Mouse (Mus musculus) right cerebral cortex, postnatal 25 days (tissue): ENCODE results near the gene Mvk.

Experiments
- DNase-seq: peaks from one replicate; pipeline ENCODE4 v3.0.0; 2022

Gene Mvk

GRCm38 (mm10) chr5:114461238-114461637 lies 17.2 kb downstream of the Mvk start:
- DNase-seq = peak; percentile 59

- no peak for DNase-seq
Observed at GRCm38 (mm10) chr5:114462067-114463040, 18.3 kb downstream of the Mvk start.

DNA sequence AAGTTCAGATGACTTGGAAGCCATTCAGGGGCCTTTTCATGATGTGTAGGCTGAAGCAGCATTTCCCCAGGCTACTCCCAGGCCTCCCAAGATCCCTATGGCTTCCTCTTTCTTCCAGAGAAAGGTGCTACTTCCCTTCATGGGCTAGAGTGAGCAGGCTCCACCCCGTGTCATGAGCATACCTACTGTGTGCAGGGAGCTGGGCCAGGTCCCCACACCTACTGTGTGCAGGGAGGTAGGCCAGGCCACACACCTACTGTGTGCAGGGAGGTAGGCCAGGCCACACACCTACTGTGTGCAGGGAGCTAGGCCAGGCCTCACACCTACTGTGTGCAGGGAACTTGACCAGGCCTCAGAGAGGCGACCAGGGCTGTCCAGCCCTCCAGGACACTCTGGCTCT lies 20.5 kb downstream of the Mvk start:
- no peak for DNase-seq

GRCm38 (mm10) chr5:114465641-114466040 lies 21.6 kb downstream of the Mvk start:
- DNase-seq = no peak

DNA sequence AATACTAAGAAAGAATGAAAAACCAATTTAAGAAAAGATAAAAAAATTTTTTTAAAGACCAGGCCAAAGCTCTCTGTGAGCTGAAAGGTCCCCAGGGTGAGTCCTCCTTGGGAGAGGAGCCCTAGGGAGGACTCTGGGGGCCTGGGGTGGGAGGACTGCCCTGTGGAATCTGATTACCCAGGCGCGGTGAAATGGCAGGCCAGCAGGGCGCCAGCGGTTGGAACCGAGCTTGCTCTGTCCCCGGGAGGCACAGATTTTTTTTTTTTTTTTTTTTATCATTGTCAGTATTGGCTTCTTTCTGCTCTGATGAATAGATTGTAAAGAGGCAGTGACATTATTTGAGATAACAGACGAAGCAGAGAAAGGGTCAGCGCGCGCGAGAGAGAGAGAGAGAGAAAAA lies 22.9 kb downstream of the Mvk start:
- DNase-seq = no peak

DNA sequence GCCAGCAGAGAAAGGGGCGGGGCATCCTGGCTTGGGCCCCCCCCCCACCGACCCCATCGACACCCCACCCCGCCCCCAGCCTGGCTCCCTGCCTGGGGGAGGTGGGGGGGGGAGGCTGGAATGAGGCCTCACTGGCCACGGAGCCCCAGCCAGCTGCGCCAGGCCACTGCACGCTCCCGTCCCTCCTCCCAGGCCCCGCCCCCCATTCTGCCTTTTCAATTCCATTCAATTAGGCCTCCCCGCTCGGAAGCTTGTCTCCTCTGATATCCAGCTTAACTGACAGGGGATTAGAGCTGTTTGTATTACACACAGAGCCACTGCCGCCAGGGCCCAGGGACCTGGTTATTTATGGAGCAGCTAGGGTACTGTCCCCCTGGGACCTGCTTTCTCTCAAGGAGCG lies 23.4 kb downstream of the Mvk start:
- DNase-seq = peak; percentile 21

GRCm38 (mm10) chr5:114468007-114468406 lies 23.9 kb downstream of the Mvk start:
- no peak for DNase-seq

GRCm38 (mm10) chr5:114470359-114470758 lies 26.3 kb downstream of the Mvk start:
- DNase-seq = no peak

DNA sequence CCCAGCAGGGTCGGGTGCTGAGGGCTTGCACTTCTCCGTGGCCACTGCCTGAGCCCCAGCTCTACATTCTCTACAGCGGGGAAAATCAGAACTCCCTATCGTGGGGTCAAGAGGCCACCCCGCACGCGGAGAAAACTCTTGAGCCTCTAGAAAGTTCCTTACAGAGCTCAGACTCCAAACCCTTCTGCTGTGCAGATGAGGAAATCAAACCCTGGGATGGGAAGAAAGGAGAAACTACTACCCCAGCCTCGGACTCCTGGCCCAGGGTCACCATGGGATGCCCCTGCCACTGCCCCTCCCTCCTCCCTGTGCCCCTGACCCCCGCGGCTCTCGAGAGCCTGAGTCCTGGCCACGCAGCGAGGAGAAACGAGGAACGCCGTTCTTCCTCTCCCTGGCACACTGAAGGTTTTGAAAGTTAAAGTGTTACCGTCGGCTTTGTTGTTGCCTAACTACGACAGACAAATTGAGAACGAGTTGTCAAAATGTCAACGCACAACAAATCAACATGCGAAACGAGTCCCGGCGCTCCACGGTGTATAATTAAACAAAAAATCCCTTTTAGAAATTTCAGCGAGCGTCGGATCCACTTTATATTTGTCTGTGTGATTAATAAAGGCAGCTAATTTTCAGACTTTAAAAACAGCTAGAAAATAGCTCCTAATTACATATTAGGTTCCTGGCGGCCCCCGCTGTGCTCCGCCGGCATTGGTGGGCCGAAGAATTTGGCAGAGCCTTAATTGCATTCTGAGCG lies 30.8 kb downstream of the Mvk start:
- DNase-seq = peak; percentile 12

DNA sequence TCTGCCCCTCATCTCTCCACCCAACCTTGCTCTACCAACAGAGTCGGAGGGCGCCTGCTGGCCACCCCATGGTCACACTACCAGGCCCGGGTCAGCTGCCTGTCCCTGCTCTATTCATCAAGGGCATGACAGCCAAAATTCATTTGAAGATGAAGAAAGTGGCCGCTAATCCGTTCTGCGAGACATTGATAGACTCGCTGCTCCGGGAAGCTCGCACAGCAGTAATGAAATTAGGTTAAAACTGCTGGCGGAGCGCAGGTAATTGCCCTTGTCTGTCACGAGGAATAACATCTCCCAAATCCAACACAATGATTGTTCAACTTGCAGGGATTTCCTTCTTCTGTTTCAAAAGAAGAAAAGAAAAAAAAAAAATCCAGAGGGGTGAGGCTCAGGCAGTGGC lies 34.2 kb downstream of the Mvk start:
- no peak for DNase-seq

GRCm38 (mm10) chr5:114482587-114483011 lies 38.5 kb downstream of the Mvk start:
- DNase-seq = no peak

- no peak for DNase-seq
Observed at GRCm38 (mm10) chr5:114485685-114486084, 41.6 kb downstream of the Mvk start.

DNA sequence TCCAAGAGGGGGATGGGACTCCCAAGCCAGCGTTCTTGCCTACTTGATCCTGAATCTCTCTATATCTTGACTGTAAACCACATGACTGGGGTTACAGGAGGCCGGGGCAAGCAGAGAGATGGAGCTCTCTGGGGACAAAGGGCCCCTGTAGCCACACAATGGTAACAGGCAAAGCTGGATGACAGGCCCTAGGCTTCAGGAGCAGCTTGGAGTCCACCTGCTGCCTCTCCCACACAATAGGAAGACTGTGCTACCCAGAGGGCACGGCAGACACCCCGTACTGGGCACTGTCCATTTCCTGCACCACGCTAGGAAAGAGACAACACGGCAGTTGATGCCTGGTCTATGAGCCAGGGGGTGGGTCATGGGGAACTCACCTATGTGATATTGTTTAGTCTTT lies 45.5 kb downstream of the Mvk start:
- DNase-seq = no peak

DNA sequence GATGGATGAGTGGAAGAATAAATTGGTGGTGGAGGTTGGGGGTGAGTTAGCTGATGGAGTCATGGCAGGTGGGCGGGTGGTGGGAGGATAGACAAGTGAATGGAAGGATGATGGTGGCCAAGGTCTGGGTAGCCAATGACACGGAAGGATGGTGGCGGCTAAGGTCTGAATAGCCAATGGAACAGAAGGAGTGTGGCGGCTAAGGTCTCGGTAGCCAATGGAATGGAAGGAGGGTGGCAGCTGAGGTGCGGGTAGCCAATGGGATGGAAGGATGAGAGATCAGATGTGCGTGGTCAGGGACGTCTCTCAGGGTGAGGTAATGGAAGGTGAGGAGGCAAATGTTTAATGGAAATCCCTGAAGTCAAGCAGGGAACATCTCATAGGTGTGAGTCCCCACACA lies 46.2 kb downstream of the Mvk start:
- no peak for DNase-seq

- DNase-seq = no peak
Observed at GRCm38 (mm10) chr5:114494761-114495160, 50.7 kb downstream of the Mvk start.

DNA sequence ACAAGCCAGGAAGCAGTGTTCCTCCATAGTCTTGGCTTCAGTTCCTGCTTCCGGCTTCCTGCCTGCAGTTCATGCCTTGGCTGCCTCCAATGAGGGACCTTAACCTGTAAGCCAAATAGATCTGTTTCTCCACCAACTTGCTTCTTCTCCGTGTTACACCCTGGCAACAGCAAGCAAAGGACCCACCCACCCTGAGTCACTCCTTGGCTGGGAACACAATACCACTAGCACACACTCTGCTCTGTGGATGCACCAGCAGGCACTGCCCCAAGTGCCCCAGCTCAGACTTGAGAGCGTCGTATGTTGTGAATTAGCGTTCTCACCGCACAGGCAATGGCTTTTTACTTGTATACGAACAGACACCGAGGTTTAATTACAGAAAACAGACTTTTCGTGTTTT lies 57.2 kb downstream of the Mvk start:
- DNase-seq = no peak

- DNase-seq = no peak
Observed at GRCm38 (mm10) chr5:114504826-114505225, 60.8 kb downstream of the Mvk start.

- DNase-seq = no peak
Observed at GRCm38 (mm10) chr5:114505260-114506085, 61.4 kb downstream of the Mvk start.

GRCm38 (mm10) chr5:114507394-114507793 lies 63.3 kb downstream of the Mvk start:
- DNase-seq = no peak

GRCm38 (mm10) chr5:114507964-114508363 lies 63.9 kb downstream of the Mvk start:
- no peak for DNase-seq

DNA sequence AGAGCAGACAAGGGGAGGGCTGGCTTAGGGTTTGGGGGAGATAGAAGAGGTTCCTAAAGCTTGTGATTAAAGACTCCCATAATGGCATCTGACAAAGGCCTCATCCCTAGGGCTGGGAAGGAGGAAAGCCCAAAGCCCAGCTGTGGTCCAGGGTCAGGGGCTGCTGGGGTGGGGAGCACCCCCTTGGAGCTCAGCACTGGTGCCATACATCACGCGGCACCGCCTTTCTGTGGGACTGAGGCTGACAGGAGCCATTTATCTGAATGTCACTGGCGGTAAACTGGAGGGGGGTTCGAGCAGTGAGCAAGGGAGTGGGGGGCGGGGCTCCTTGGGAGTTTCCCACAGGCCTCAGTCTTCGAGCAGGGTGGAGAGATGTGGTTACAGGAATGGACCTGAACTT lies 65.4 kb downstream of the Mvk start:
- DNase-seq = no peak
